Mouse (Mus musculus) CD4-positive, CD25-positive, alpha-beta regulatory T cell, adult 4 months (primary cell): ENCODE measurements around the gene Atp2b1. TPM values are rescaled to one million over a fixed set of nuclear protein-coding genes. Genes with fewer than 3 reads are reported as not detected.

Source experiments
- ATAC-seq: one replicate; pipeline ENCODE4 v1.8.0; 2017
- polyA plus RNA-seq, 2 experiments: library from polyadenylated mRNA; unstranded; fragments of 100-300 nt; shearing (Covaris generic); gene quantifications; one replicate each; pipeline ENCODE4 v1.2.1; 2017

Gene Atp2b1
- polyA plus RNA-seq, 2 experiments from 2014 or later: 147 to 159 TPM

GRCm38 (mm10) chr10:99033830-99034828 lies 119.9 kb downstream of the Atp2b1 start:
- no peak for ATAC-seq

GRCm38 (mm10) chr10:99037185-99038065 lies 123.2 kb downstream of the Atp2b1 start:
- no peak for ATAC-seq

GRCm38 (mm10) chr10:99038866-99039265 lies 124.7 kb downstream of the Atp2b1 start:
- no peak for ATAC-seq

- ATAC-seq: no peak
These were observed 126.0 kb downstream of the Atp2b1 start for GRCm38 (mm10) chr10:99040171-99040570.

GRCm38 (mm10) chr10:99046756-99047550 lies 132.7 kb downstream of the Atp2b1 start:
- ATAC-seq: no peak

GRCm38 (mm10) chr10:99047551-99047940 lies 133.3 kb downstream of the Atp2b1 start:
- ATAC-seq: no peak

- ATAC-seq: no peak
These were observed 135.9 kb downstream of the Atp2b1 start for GRCm38 (mm10) chr10:99050093-99050492.

- ATAC-seq: no peak
These were observed 138.9 kb downstream of the Atp2b1 start for GRCm38 (mm10) chr10:99053111-99053510.

GRCm38 (mm10) chr10:99060588-99060987 lies 146.4 kb downstream of the Atp2b1 start:
- ATAC-seq: no peak

- ATAC-seq: no peak
These were observed 147.2 kb downstream of the Atp2b1 start for GRCm38 (mm10) chr10:99061418-99061817.

- no peak for ATAC-seq
These were observed 148.3 kb downstream of the Atp2b1 start for GRCm38 (mm10) chr10:99062546-99062945.

Other genes starting within 250 kb of the Atp2b1 start
- 10 to 100 TPM; 10.0 TPM for gene Poc1b, start 192.6 kb downstream of the Atp2b1 start, polyA plus RNA-seq
- 1 to 10 TPM; 2.8 to 3.3 TPM for gene Galnt4, start 193.8 kb downstream of the Atp2b1 start, polyA plus RNA-seq
- gene Phxr2, start 211.9 kb downstream of the Atp2b1 start, polyA plus RNA-seq: under 1 TPM in 1 of 2 experiments, not detected in 1; 0.47 TPM